Mouse (Mus musculus): Measurements from ENCODE around the gene Gm21761.
"Not testable (repeated sequence)": the region's sequence is repeated elsewhere in the genome, so short reads cannot be mapped to it uniquely, and the experiment has no call there.

Gene Gm21761

GRCm38 (mm10) chr13:119929172-119929571, at the start of gene Gm21761:
Gene Gm21761 (minus strand): TSS chr13:119929272.
- DNase-seq, result not testable (repeated sequence)

GRCm38 (mm10) chr13:119969163-119969562, 40.1 kb upstream of the Gm21761 start:
- DNase-seq, result not testable (repeated sequence)

- not testable (repeated sequence) for DNase-seq
These were observed 39.1 kb upstream of the Gm21761 start for GRCm38 (mm10) chr13:119968193-119968592.

GRCm38 (mm10) chr13:119965968-119966367, 36.9 kb upstream of the Gm21761 start:
- DNase-seq, result peak; percentile 13 to 24

DNA sequence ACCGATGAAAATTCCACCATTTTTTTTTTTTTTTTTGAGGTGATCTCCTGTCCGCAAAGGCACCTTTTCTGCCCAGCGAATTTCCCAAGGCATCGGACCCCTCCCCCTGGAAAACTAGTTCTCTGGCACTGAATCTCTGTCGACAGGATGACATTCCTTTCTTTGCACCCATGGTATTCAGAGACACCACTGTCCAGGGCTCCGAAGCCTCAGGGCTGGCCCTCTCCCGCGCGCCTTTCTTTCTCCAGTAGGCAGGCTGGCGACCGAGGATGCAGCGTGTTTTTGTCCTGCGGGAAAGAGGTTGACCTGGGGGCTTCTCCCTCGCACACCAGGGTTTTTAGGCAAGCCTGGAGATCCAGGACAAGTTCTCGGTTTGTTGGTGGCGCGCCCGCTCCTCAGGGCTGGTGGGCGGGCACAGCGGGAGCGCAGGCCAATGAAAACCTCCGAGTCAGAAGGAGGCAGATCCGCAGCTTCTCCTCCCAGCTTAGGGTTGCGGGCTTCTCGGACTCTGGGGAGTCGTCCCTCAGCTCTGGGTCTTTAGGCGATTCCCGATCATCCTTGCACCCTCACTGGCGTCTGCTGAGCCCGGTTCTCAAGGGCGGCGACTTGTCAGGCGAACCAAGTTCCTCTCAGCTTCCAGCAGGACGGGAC, 36.4 kb upstream of the Gm21761 start:
- DNase-seq, result peak in 1 of 2 experiments; percentile 22

DNA sequence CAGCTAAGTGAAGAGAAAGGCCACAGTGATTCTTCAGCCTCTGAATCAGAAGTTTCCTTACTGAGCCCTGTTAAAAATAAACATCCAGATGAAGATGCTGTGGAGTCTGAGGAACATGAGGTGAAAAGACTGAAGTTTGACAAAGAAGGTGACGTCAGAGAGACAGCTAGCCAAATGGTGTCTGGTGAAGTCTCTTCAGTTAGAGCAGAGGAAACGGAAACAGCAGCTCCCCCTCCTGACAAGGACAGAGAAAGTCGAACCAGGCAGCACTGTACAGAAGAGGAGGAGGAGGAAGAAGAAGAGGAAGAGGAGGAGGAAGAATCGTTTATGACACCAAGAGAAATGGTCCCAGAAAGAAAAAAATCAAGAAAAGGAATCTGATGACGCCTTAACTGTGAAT, 33.8 kb upstream of the Gm21761 start:
- DNase-seq, result not testable (repeated sequence)

- not testable (repeated sequence) for DNase-seq
These were observed 26.5 kb upstream of the Gm21761 start for GRCm38 (mm10) chr13:119955567-119955966.

DNA sequence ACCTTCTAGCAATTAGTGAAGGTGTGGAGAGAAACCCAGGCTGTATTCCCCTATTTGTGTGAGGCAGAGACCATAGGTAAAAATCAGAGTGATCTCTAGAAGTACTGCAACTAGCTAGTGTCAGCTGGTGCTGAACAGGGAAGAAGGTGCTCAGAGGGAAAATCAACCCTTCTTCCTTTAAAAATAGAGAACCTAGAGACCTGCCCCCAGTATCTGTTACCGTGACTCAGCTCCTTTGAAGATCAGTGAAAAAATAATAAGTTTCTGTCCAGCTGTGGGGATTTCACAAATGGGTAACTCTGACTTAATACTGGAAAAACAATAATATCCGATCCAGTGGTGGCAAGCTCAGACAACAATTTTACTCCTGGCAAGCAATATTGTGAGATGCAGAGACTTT, 26.0 kb upstream of the Gm21761 start:
- DNase-seq, result not testable (repeated sequence)

- not testable (repeated sequence) for DNase-seq
These were observed 21.6 kb upstream of the Gm21761 start, which contains the start of gene B020031M17Rik for GRCm38 (mm10) chr13:119950706-119951105. Gene B020031M17Rik (minus strand): TSS chr13:119950806.

- DNase-seq, result not testable (repeated sequence)
These were observed 4.3 kb downstream of the Gm21761 start for GRCm38 (mm10) chr13:119924597-119925340.

GRCm38 (mm10) chr13:119916966-119917722, 11.9 kb downstream of the Gm21761 start:
- DNase-seq, result not testable (repeated sequence)

GRCm38 (mm10) chr13:119916449-119916848, 12.6 kb downstream of the Gm21761 start:
- not testable (repeated sequence) for DNase-seq

DNA sequence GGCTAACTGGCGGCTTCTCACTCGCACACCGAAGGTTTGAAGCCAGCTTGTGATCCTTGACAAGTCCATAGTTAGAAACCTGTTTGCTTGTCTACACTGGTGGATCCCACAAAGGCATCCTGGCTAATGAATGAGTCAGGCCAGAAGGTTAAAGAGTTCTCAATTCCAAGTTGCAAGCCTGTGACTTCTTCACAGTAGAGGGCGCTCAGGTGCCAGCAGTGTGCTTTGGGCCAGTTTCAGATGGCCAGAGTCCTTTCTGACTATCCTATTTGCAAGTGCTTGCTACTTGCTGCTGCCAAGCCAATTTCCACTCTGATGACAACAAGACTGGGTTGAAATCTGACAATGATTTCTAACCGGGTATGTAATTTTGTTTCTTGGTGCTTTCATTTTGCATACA, 30.5 kb downstream of the Gm21761 start:
- DNase-seq, result not testable (repeated sequence)

DNA sequence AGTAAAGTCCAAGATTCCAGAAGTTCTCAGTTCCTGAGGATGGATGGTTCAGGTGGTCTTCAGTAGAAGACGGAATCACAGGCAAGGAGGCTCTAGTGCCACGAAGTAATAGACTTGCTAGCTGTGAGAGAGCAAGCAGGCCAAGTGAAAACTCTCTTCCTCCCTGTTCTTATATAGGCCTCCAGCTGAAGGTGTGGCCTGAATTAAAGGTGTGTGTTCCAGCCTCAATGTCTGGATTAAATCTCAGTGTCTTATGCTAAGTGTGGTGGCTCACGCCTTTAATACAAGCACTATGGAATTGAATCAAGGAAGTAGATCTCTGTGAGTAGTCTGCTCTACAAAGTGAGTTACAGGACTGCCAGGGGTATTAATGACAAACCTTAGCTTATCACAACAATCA, 34.4 kb downstream of the Gm21761 start, which contains the start of gene Tcstv1:
Gene Tcstv1, minus strand, starts transcription at position 101 of the 400 bp plus-strand sequence.
- not testable (repeated sequence) for DNase-seq

DNA sequence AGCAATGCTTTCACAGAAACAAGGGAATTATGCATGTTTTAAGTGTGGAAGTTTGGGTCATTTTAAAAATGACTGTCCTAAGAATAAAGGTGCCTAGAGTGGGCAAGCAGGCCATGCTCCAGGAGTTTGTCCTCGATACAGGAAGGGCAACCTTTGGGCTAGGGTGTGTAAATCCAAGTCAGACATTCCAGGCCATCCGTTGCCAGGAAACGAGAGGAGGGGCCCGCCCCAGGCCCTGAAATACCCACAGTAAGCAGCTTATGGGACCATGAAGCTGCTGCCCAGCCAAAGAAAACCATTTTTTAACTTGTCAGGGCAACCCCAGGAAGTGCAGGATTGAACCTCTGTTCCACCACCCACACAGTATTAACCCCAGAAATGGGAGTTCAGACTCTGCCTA, 42.2 kb downstream of the Gm21761 start:
- DNase-seq, result not testable (repeated sequence)

DNA sequence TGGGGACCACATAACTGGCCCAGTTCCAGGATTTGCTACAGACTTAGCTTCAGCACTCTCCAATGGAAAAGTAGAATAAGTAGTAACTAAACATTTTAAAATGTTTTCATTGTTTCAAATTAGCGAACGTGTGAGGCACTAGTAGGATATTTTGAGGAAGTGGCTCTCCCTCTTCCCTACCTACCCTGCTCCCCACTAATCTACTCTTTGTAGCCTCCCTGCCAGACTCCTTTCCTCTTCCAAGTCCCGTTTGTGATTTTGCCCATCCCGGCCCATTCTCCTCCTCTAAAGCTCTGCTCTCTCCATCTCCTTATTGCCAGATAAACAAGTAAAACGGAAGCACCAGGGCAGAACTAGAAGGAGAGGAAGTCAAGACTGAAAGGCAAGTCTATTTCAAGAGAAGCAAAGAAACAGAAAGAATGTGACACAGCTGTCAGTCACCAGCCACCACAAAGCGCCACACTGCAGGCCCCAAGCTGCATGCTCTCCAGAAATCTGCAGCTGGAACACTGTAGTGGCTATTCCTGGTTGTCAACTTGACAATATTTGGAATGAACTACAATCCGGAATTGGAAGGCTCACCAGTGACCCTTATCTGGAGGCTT, 64.6 kb downstream of the Gm21761 start:
- not testable (repeated sequence) for DNase-seq

- DNase-seq, result not testable (repeated sequence)
These were observed 66.7 kb downstream of the Gm21761 start for GRCm38 (mm10) chr13:119862399-119862798.
